In the genomic region with DNA sequence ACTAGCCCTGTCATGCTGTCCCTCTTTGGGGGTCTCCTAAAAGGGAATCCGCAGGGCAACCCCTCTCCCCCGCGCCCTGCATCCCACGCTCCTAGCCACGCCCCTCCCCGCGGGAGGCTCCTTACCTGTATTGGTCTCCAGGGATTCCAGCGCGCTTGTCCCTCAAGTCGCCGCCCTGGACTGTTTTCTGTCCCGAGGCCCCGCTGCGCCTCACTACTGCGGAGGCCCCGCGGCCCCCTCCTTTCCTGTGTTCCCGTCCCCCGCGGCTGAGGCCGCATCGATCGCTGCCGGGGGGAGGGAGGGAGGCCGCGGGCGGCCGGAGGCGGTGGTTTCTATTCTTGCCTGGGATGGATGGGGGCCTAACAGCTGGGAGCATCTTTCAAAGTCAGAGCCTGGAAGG, we compare ENCODE assay signal across 8 mouse cellular contexts. TPM values are rescaled to one million over a fixed set of nuclear protein-coding genes. Genes with fewer than 3 reads are reported as not detected.
DNase-seq lines count a peak whose midpoint lies in the region; ATAC-seq lines count a peak whose summit lies in the region.

Kcns1 (minus strand) TSS at position 212 of the 400 bp plus-strand sequence.

- H3K36me3 ChIP-seq in kidney, embryonic 15.5 days, result no peaks in the 10 kb centered on the region
- no peaks in the 10 kb centered on the region for H3K36me3 ChIP-seq in embryonic facial prominence, embryonic 10.5 days (replicated peaks)
- H3K36me3 ChIP-seq in hindbrain, embryonic 15.5 days, result no peaks in the 10 kb centered on the region
- H3K36me3 ChIP-seq in midbrain, embryonic 14.5 days (ENCODE audit: control insufficient read depth, insufficient read depth, low read length), result no peaks in the 10 kb centered on the region

- 0 out of 2 replicates have a peak, but pooled peaks have one; percentile 23 for ATAC-seq in kidney, embryonic 15.5 days (replicated peaks; ENCODE audit: low FRiP score)
- ATAC-seq in hindbrain, embryonic 15.5 days (ENCODE audit: low FRiP score, low read depth), result no peak
- no peak for ATAC-seq in midbrain, embryonic 14.5 days (ENCODE audit: low FRiP score, low TSS enrichment)

- H3K9ac ChIP-seq in kidney, embryonic 15.5 days, result no peak within 1 kb of the TSS
- H3K9ac ChIP-seq in hindbrain, embryonic 15.5 days, result no peak within 1 kb of the TSS
- H3K9ac ChIP-seq in midbrain, embryonic 14.5 days (replicated peaks; ENCODE audit: low read length), result peak within 1 kb of the TSS; percentile 34; the same call in 1 of the 2 replicates

- H3K9me3 ChIP-seq in kidney, embryonic 15.5 days (replicated peaks), result no peaks in the 10 kb centered on the region
- no peaks in the 10 kb centered on the region for H3K9me3 ChIP-seq in embryonic facial prominence, embryonic 10.5 days
- no peaks in the 10 kb centered on the region for H3K9me3 ChIP-seq in hindbrain, embryonic 15.5 days
- no peaks in the 10 kb centered on the region for H3K9me3 ChIP-seq in midbrain, embryonic 14.5 days (ENCODE audit: control insufficient read depth, low read length)

- peak within 1 kb of the TSS; percentile 37 for H3K4me3 ChIP-seq in kidney, embryonic 15.5 days (replicated peaks)
- H3K4me3 ChIP-seq in embryonic facial prominence, embryonic 10.5 days, result peak within 1 kb of the TSS; percentile 55
- H3K4me3 ChIP-seq in hindbrain, embryonic 15.5 days, result peak within 1 kb of the TSS; percentile 32
- peak within 1 kb of the TSS; percentile 32 for H3K4me3 ChIP-seq in midbrain, embryonic 14.5 days (replicated peaks; ENCODE audit: low read depth, low read length)

- H3K4me2 ChIP-seq in kidney, embryonic 15.5 days, result peak within 1 kb of the TSS; percentile 67
- H3K4me2 ChIP-seq in hindbrain, embryonic 15.5 days, result peak within 1 kb of the TSS; percentile 63
- peak within 1 kb of the TSS; percentile 57 for H3K4me2 ChIP-seq in midbrain, embryonic 14.5 days (ENCODE audit: low read length)

- no peak within 1 kb of the TSS for H3K27ac ChIP-seq in kidney, embryonic 15.5 days
- no peak within 1 kb of the TSS for H3K27ac ChIP-seq in embryonic facial prominence, embryonic 10.5 days (replicated peaks)
- H3K27ac ChIP-seq in hindbrain, embryonic 15.5 days (replicated peaks), result no peak within 1 kb of the TSS
- H3K27ac ChIP-seq in midbrain, embryonic 14.5 days (replicated peaks; ENCODE audit: low read depth, low read length), result no peak within 1 kb of the TSS

- H3K4me1 ChIP-seq in kidney, embryonic 15.5 days, result peaks cover 30% of the 10 kb centered on the region
- peaks cover 32% of the 10 kb centered on the region for H3K4me1 ChIP-seq in embryonic facial prominence, embryonic 10.5 days
- peaks cover 25% of the 10 kb centered on the region for H3K4me1 ChIP-seq in hindbrain, embryonic 15.5 days (replicated peaks)
- peaks cover 9% of the 10 kb centered on the region; the same call in 1 of the 2 replicates for H3K4me1 ChIP-seq in midbrain, embryonic 14.5 days (ENCODE audit: control insufficient read depth, insufficient read depth, low read length)

- H3K27me3 ChIP-seq in kidney, embryonic 15.5 days, result peaks cover 82% of the 10 kb centered on the region
- H3K27me3 ChIP-seq in embryonic facial prominence, embryonic 10.5 days (replicated peaks; ENCODE audit: low read depth, poor library complexity, severe bottlenecking), result peaks cover 93% of the 10 kb centered on the region
- H3K27me3 ChIP-seq in hindbrain, embryonic 15.5 days, result peaks cover 63% of the 10 kb centered on the region
- peaks cover 59% of the 10 kb centered on the region for H3K27me3 ChIP-seq in midbrain, embryonic 14.5 days (ENCODE audit: control insufficient read depth, insufficient read depth, low read length)

- DNase-seq in kidney, adult 11 months, result no peak
- DNase-seq in embryonic facial prominence, embryonic 10.5 days (ENCODE audit: low spot score), result peak; percentile 44
- peak; percentile 48 for DNase-seq in midbrain, embryonic 14.5 days
- no peak for DNase-seq in cerebellum, postnatal 14 days
- no peak for DNase-seq in spleen, adult 12 weeks (ENCODE audit: low spot score)
- DNase-seq in lung, postnatal 4 days, result no peak

- WGBS in kidney, embryonic 15.5 days, result under 1% methylated on average over 25 of the region's 29 CpGs
- WGBS in embryonic facial prominence, embryonic 10.5 days, result 1% methylated on average over 29 of the region's 29 CpGs
- under 1% methylated on average over 27 of the region's 29 CpGs for WGBS in hindbrain, embryonic 15.5 days
- 2% methylated on average over 29 of the region's 29 CpGs for WGBS in midbrain, embryonic 14.5 days

RNA-seq across cellular contexts. Expression of gene Kcns1, which starts in this region (rescaled TPM):
- 0.23 and 0.28 TPM in 2 replicates for polyA plus RNA-seq in kidney, embryonic 15.5 days (2015; fragmentation: Nextera tagmentation; extraction: Ambion mirVana)
- not detected in 2 replicates for polyA plus RNA-seq in embryonic facial prominence, embryonic 10.5 days (2016; fragmentation: Nextera tagmentation; extraction: Ambion mirVana)
- polyA plus RNA-seq in hindbrain, embryonic 15.5 days (2015; fragmentation: Nextera tagmentation; extraction: Ambion mirVana), result 1.2 and 1.7 TPM in 2 replicates
- polyA plus RNA-seq in midbrain, embryonic 14.5 days (2014; fragmentation: Nextera tagmentation; extraction: Ambion mirVana), result 0.62 and 2.1 TPM in 2 replicates

Comparison
In these comparisons a context has a peak if more than half of its experiments do, and no peak if none do; other contexts are left out.
1. Peak in ATAC-seq, H3K4me3 ChIP-seq and H3K4me2 ChIP-seq in kidney, embryonic 15.5 days; RNA of the gene not detected or under 1 TPM.
2. Peak in DNase-seq and H3K4me3 ChIP-seq in embryonic facial prominence, embryonic 10.5 days; RNA of the gene not detected or under 1 TPM.